Mouse (Mus musculus) kidney, adult 9 months (tissue): ENCODE measurements around the gene Cfap97d1.

Source experiments
- DNase-seq: peaks from one replicate; pipeline ENCODE4 v3.0.0; 2022

Gene Cfap97d1

GRCm38 (mm10) chr11:101984054-101985025 is at the start of gene Cfap97d1:
Gene Cfap97d1 (plus strand): TSS chr11:101984279.
- peak; percentile 98 for DNase-seq

GRCm38 (mm10) chr11:101935743-101936142 is 48.3 kb upstream of the Cfap97d1 start:
- DNase-seq: peak; percentile 41

GRCm38 (mm10) chr11:101936421-101936820 is 47.7 kb upstream of the Cfap97d1 start:
- no peak for DNase-seq

GRCm38 (mm10) chr11:101937108-101937507 is 47.0 kb upstream of the Cfap97d1 start:
- no peak for DNase-seq

- DNase-seq: no peak
Observed at GRCm38 (mm10) chr11:101943055-101943454, 41.0 kb upstream of the Cfap97d1 start.

GRCm38 (mm10) chr11:101946525-101946924 is 37.6 kb upstream of the Cfap97d1 start:
- no peak for DNase-seq

GRCm38 (mm10) chr11:101950021-101950420 is 34.1 kb upstream of the Cfap97d1 start:
- DNase-seq: no peak

GRCm38 (mm10) chr11:101952541-101953341 is 31.3 kb upstream of the Cfap97d1 start:
- peak; percentile 80 for DNase-seq

- DNase-seq: no peak
Observed at GRCm38 (mm10) chr11:101953441-101953840, 30.6 kb upstream of the Cfap97d1 start.

GRCm38 (mm10) chr11:101957476-101957875 is 26.6 kb upstream of the Cfap97d1 start:
- no peak for DNase-seq

GRCm38 (mm10) chr11:101963043-101963442 is 21.0 kb upstream of the Cfap97d1 start:
- no peak for DNase-seq

GRCm38 (mm10) chr11:101963473-101964291 is 20.4 kb upstream of the Cfap97d1 start:
- no peak for DNase-seq

- no peak for DNase-seq
Observed at GRCm38 (mm10) chr11:101964647-101965046, 19.4 kb upstream of the Cfap97d1 start.

- no peak for DNase-seq
Observed at GRCm38 (mm10) chr11:101965553-101965952, 18.5 kb upstream of the Cfap97d1 start.

GRCm38 (mm10) chr11:101966965-101967614 is 17.0 kb upstream of the Cfap97d1 start, which contains the start of gene Sost:
Gene Sost (minus strand): TSS chr11:101967015.
- DNase-seq: no peak

- DNase-seq: no peak
Observed at GRCm38 (mm10) chr11:101968311-101968710, 15.8 kb upstream of the Cfap97d1 start.

- DNase-seq: peak; percentile 89
Observed at GRCm38 (mm10) chr11:101968791-101969190, 15.3 kb upstream of the Cfap97d1 start.

GRCm38 (mm10) chr11:101969835-101970234 is 14.2 kb upstream of the Cfap97d1 start:
- no peak for DNase-seq

- peak; percentile 40 for DNase-seq
Observed at GRCm38 (mm10) chr11:101971410-101971809, 12.7 kb upstream of the Cfap97d1 start.

- DNase-seq: no peak
Observed at GRCm38 (mm10) chr11:101972097-101972496, 12.0 kb upstream of the Cfap97d1 start.

GRCm38 (mm10) chr11:101972651-101973050 is 11.4 kb upstream of the Cfap97d1 start:
- DNase-seq: no peak

GRCm38 (mm10) chr11:101973496-101973895 is 10.6 kb upstream of the Cfap97d1 start:
- no peak for DNase-seq
